Mouse (Mus musculus): ENCODE results near the gene Htr6. TPM values are rescaled to one million over a fixed set of nuclear protein-coding genes. Genes with fewer than 3 reads are reported as not detected.

The Htr6 gene
- total RNA-seq, 2 experiments from 2014 or later, result not detected

DNA sequence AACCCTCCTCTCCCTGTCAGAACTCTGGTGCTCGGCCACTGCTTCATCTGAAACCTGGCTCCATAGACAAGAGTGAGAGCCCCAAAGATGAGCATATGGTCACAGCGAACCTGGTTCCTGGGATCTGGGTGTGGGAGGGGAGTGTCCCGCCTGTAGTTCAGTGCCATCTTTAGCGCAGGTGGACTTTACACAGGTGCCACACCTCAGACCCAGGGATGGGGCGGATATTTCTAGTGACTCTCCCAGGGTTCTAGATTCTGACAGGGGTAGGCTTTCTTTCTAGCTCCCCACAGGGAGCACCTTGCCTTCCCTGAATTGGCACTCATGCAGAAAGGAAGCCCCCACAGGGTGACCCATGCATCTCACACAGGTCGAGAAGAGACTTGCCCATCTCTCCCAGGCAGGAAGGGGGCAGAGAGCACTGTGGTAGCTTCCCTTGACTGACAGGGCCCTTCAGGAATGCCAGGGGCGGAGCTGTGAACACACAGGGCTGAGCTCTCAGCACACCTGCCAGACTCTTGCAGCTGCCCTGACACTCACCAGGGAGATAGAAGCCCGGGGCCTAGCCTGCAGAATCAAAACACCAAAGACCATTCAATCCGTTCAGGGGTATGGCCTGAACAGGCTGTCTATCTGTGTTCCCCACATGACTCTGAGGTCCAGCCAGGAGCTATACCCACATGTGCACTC, 13.8 kb upstream of the Htr6 start:
- ATAC-seq (replicated peaks; ENCODE audit: poor library complexity), result no peak

DNA sequence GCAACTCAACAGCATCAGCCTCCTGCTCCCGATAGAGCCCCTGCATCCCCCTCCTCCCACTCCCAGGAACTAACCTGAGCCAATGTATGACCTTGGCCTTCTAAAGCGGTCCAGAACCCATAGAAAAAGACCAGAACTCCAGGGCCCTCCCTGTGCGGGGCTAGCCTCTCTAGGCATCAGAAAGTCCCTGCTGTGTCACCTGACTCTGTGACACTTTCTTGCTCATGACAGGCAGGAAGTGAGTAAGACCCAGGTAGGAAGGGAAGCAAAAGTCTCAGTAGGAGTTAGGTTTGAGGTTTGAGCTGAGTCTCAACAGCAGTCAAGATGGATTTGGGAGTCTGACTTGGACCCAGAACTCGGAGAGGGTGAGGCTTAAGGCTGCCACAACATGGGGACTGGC, 11.6 kb upstream of the Htr6 start:
- no peak for ATAC-seq (replicated peaks; ENCODE audit: poor library complexity)

DNA sequence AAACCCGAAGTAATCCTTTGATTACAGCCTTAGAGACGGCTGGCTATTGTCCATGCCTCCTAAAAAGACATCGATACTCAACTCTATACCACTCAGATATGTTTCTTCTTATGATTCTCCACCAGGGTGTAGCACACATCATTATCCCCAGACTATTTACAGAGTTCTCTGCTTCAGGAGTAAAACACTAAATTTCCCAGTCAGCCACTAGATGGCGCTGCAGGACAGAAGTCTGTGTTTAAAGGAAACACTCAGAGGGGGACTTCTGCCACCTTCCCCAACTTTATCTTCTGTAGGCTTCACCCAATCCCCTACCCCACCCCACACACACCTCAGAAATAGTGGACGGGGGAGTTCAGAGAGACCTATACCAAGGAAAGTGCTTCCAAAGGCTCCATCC, 10.7 kb upstream of the Htr6 start:
- ATAC-seq (replicated peaks; ENCODE audit: poor library complexity), result peak; percentile 82

DNA sequence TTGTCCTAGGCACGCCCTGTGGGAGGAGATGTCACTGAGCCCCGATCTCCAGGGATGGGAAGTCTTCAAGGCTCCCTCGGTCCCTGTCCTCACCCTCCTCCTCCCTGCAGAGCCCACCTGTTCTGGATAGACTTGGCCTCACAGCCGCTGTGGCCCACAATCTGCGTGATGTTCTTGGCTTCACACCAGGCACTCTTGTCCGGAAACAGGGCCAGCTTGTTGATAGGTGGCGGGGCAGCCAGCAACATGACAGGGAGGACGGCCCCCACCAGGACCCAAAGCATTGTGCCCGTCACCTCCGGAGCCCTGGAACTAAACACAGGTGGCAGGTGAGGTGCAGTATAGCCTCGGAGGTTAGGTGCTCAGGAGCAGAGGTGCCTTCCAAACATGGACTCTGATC, 10.0 kb upstream of the Htr6 start:
- ATAC-seq (replicated peaks; ENCODE audit: poor library complexity), result no peak

DNA sequence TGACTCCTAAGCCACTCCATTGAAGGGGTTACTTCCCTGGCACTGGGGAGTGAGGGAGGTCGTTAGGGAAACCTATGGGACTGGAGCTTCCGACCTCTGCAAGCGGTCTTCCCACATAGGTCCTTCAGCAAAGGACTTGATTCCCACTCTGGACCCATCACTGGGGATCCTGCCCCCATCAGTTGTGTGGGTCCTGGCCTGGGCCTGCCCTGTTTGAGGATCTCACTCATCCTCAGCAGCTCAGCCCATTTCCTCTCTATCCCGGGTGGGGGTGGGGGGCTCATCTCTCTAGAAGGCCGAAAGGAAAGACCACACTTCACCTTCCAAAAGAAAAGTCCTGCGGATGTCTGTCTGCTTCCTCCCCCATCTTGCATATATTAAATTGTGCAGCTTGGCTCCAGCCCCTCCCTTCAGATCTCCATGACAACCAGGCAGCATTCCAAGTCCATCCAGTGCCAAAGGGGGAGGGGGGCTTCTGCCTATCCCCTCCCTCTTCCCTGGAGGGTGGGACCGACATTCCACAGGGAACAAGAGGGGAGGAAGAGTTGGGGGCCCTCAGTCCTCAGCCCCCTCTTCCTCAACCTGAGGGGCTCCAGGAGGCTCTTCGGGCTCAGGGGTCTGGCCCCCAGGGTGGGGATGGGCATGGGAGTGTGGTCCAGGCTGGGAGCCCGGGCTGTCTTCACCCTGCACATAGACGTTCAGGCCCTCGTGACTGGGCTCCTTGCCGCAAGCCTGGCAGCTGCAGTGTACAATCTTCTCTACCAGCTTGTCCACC, 7.6 kb upstream of the Htr6 start:
- ATAC-seq (replicated peaks; ENCODE audit: poor library complexity), result no peak

DNA sequence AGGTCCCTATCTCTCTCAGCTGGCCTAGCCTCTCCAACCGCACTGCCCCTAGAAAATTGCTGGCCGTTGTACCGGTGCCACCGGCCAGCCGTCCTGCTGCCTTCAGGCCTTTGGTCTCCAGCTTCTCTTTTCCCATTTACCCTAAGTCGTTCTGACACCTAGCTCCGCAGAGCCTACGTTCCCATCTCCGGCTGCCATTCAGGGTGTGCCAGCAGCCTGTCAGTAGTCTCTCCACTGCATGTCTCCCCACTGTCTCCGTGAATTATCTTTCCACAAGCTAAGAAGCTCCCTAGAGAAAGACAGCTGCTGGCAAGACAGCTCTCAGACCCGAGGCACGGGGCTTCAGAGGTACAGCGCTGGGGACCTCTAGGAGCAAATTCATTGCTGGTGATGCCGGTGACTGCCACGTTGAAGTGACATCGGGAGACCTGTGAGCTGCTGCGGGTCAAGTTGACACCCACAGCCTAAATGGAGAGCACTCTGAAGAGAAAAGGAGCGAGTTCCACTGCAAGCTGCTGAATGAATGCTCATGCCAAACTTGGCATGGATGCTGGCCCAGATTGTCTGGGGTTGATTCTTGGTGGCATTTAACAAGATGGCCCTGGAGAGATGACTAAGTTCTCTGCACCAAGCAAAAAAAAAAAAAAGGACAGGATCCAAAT, 6.0 kb upstream of the Htr6 start:
- ATAC-seq (replicated peaks; ENCODE audit: poor library complexity), result no peak

DNA sequence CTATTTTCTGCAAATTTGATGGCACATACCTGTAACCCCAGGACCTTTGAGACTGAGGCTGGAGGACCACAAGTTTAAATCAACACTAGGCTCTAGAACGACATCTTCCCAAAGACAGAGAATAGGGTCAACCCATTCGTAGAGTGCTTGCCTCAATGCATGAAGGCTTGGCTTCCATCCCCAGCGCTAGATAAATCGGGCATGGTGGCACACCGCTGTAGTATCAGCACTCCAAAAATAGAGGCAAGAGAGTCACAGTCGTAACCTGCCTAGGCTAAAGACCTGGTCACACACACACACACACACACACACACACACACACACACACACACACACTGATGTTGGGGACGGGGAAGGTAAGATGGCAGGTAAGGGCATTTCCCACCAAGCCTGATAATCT, 4.9 kb upstream of the Htr6 start:
- no peak for ATAC-seq (replicated peaks; ENCODE audit: poor library complexity)

DNA sequence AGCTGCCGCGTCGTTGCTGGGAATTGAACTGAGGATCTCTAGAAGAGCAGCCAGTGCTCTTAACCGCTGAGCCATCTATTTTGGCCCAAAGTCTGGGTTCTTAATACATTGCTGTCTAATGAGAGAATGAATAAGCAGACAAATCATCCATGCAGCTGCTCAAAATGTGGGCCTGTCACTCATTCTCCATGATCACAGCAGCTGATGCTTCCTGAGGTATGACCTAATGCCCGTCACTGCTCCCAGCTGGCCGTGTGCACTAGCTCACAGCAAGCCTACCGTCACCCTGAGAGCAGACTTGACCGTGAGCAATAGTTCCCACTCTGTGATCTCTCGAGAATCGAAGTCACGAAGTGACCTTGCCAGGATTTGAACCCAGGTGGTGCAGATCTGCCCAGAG, 4.1 kb upstream of the Htr6 start:
- ATAC-seq (replicated peaks; ENCODE audit: poor library complexity), result no peak

DNA sequence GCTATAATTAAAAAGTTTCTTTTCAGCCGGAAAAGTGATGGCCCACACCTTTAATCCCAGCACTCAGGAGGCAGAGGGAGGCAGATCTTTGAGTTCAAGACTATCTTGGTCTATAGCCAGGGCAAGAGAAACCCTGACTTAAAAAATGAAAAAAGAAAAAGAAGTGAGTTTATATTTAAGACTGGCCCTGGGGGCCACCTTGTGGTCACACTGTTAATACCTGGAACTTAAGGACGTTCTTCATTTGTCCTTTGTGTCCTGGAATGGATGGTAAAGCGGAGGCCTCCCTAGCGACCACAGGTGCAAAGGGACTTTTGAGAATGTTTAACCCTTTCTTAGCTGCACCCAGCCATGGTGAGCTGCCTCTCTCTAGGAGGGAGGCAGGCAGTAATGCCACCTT, 3.4 kb upstream of the Htr6 start:
- peak; percentile 63 for ATAC-seq (replicated peaks; ENCODE audit: poor library complexity)

DNA sequence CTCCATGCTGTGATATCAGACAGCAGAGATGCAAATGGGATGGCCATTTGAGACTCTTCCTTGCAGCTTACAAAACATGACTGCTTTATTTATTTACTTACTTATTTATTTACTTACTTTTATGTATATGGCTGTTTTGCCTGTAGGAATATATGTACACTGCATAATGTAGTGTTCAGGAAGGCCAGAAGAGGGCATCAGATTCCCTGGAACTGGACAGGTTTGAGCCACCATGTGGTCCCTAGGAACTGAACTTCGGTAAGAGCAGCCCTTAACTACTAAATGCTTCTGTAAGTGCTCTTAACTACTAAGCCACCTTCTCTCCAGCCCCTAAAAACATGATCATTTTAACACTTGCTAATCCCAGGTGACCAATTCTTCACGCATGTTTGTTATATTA, 2.9 kb upstream of the Htr6 start:
- ATAC-seq (replicated peaks; ENCODE audit: poor library complexity), result peak; percentile 79

DNA sequence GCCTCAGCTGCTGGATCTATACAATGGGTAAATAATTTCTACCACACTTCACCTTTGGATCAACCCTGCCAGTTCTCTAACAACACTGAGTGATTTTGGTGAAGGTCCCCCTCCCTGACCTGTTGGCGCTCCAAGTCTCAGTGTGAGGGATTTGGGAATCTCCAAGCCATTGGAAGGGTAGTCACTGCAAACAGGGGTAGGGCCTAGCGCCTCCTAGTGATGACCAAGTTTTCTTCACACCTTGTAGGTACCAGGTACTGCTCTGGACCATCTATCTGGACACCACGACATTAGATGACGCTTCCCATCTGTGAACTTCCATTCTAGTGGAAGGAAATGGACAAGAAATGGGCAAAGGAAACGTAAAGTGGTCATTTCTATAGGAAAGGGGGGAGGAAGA, 545 bp upstream of the Htr6 start:
- no peak for ATAC-seq (replicated peaks; ENCODE audit: poor library complexity)

DNA sequence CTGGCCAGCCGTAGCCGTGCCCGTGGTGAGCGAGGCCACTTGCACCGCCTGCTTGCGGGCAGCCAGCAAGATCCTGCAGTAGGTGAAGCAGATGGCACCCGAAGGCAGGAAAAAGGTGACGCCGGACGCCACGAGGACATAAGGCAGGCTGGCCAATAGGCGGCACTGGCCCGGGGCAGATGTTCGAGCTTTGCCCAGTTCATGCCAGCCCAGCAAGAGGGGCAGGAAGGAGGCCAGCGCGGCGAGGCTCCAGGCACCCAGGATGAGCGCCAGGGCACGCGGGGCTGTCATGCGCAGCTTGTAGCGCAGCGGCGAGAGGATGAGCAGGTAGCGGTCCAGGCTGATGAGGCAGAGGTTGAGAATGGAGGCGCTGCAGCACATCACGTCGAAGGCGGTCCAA, 1.3 kb downstream of the Htr6 start:
- ATAC-seq (replicated peaks; ENCODE audit: poor library complexity), result no peak

DNA sequence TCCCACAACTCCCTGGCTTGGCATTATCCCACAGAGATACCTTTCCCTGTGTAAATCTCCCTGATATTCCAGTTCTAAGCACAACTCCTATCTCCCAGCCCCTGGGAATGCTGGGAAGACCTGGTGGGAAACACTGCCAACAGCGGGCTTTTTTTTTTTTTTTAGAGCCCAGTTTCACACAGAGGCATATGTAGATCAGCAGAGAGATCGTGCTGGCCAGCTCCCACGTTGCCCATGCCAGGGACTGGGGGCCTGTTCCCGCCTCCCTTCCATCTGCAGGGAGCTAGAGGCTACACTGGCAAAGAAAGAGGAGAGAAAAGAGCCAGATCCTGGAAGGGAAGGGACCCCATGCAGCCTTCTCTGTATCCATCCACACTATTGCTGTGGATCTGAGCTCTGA, 7.1 kb downstream of the Htr6 start:
- no peak for ATAC-seq (replicated peaks; ENCODE audit: poor library complexity)

DNA sequence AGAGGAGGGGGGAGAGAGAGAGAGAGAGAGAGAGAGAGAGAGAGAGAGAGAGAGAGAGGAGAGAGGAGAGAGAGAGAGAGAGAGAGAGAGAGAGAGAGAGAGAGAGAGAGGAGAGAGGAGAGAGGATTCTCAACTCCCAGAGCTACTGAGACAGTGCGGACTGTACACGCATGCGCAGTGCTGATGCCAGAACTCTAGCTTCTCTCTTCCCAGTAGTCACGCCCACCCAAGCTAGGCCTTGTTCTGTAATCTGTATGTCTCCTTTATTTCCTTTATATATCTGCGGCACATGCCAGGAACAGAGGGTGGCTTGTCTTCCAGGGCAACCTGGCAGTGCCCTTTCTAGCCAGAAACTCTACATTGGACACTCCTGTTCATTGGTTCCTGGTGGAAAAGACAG, 10.5 kb downstream of the Htr6 start:
- ATAC-seq (replicated peaks; ENCODE audit: poor library complexity), result no peak

DNA sequence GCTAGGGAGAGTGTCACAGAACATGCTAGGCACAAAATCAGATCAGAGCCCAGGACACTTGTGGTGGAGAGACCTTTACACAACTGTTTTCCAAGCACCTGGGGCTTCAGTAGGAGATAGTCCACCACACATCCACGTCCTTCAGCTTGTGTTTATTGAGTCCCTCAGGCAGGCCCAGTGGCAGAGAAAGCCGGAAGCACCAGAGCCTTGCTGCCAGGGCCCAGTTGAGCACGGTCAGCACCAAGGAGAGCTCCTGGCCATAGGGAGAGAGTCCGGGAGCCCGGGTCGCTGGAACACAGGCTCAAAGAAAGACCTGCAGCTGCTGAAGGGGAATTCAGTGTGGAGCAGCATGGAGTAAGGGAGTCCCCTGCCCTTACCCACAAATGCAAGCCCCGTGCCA, 15.8 kb downstream of the Htr6 start:
- 0 out of 2 replicates have a peak, but pooled peaks have one; percentile 46 for ATAC-seq (replicated peaks; ENCODE audit: poor library complexity)

DNA sequence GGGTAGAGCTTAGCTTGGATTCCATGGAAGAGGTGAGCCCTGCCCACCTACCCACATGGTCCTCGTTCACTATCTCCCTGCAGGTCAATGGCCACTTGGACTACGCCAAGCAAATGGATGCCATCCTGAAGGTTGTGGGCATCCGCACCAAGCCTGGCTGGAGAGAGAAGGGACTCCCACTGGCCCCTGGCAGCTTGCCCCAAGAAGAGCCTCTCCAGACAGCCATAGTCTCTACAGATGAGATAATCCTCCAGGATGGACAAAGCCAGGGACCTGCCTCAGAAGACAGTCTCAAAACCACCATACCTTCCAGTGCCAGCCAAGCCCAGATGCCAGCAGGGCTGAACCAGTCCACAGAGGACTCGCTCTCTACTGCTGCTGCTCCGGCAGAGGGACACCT, 17.3 kb downstream of the Htr6 start:
- ATAC-seq (replicated peaks; ENCODE audit: poor library complexity), result no peak

DNA sequence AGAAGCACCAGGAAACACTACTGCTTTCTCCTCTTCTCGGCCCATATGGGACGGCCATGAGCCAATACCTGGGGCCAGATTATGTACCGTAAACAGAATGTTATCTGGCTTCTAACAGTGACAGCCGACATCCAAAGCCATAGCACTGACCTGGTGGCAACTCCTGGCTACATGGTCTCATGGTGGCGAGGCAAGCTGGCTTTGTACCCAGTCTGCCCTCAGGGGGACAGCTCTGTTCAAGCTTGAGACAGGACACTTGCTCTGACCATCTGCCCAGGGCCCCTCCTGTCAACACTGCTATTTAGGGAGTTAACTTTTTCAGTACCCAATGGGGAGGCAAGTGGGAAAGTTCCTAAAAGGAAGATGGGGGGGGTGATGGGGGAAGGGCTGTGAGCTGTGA, 18.1 kb downstream of the Htr6 start:
- ATAC-seq (replicated peaks; ENCODE audit: poor library complexity), result no peak

DNA sequence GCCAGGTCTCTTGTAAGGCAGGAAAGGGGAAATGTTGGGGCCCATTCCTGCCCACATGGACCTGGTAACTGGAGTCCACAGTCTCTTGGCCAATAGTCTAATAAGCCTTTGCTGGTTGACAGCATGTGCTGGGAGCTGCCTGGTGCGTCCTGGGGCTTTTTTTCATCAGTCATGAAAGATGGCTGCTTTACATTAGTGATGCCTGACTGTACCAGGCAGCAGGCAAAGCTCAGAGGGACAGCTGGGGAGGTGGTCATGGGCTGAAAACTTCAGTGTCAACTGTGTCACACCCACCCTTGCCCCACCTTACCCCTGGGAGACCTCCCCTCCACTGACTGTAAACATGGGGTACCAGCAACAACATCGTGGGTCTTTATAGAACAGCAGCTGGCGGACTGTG, 19.6 kb downstream of the Htr6 start:
- ATAC-seq (replicated peaks; ENCODE audit: poor library complexity), result no peak

DNA sequence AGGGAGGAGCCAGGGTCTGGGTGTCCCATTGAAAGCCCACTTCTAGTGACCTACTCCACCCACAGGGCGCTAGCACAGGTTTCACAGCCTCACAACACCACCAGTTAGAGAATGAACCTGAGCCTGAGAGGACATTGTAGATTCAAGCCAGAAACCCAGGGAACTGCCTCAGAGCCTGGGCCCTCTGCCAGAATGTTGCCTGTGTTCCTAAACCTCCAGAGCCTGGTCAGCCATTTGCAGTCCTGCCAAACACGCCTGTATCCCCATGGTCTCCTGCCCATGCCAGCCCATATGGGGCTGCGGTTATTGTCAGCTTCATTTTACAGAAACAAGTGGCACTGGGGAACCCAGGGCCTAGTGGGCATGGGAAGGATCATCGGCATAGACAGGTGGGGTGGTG, 20.0 kb downstream of the Htr6 start:
- ATAC-seq (replicated peaks; ENCODE audit: poor library complexity), result no peak

DNA sequence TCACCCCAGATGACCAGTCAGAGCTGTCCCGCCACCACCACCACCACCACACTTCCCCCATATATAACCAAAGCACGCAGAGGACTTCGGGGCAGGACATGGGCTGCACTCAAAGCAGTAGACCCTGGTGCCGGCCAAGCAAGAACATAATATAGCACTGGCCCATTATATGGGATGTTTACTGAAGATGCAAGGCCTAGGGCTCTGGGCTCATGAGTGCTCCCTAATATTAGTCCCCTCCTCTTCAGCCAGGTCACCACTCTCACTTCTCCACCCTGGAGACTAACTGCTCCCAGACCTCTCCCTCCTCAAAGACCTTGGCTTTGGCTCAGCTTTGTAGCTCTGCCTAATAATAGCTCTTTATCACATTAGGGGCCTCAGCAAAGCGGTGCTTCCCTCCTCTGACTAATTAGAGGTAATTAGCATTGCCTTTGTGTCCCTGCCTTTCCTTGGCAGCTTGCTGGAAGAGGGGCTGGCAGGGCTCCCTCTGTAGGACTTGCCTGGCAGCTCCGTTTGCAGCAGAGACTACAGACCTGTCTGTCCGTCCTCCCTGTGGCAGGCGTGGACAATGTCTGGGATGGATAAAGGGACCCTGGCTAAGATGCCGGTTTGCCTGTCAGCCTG, 21.0 kb downstream of the Htr6 start:
- ATAC-seq (replicated peaks; ENCODE audit: poor library complexity), result no peak

DNA sequence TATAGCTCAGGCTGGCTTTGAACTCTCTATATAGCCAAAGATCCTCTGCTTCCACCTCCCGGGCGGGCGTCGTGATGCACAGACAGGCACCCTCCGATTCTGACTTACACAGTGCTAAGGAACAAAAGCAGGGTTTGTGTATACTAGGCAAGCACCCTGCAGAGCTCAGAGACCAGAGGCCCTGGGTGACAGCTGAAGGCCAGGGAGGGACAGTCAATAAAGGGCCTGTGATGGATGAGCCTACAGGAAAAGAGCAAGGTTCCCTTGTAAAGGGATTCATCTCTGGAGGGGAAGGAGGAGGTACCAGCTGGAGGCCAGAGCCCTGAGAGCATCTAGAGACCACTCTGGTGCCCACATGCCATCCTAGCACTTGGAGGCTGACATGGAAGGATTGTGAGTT, 22.0 kb downstream of the Htr6 start:
- no peak for ATAC-seq (replicated peaks; ENCODE audit: poor library complexity)

DNA sequence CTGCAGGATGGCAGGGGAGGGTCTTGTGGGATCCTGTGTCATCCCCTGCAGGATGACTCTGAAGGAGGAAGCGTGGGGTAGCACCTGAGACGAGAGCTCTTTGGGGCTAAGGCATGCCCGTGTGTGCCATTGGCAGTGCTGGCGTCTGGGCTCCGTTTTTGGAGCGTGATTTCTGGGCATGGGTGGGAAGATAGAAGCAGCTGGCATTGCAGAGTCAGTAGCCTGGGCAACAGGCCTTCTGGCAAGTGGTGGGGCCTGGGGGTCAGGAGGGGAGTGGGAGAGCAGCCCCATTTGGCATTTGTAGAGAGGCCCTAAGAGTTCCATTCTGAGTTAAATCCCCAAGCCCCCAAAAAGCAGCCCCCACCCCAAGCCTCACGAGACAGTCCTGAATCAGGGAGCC, 22.6 kb downstream of the Htr6 start:
- ATAC-seq (replicated peaks; ENCODE audit: poor library complexity), result no peak

Measured in megakaryocyte progenitor cell, adult 5-6 weeks (primary cell).